Comparison of ENCODE assay signal across 13 mouse cellular contexts in the genomic region with DNA sequence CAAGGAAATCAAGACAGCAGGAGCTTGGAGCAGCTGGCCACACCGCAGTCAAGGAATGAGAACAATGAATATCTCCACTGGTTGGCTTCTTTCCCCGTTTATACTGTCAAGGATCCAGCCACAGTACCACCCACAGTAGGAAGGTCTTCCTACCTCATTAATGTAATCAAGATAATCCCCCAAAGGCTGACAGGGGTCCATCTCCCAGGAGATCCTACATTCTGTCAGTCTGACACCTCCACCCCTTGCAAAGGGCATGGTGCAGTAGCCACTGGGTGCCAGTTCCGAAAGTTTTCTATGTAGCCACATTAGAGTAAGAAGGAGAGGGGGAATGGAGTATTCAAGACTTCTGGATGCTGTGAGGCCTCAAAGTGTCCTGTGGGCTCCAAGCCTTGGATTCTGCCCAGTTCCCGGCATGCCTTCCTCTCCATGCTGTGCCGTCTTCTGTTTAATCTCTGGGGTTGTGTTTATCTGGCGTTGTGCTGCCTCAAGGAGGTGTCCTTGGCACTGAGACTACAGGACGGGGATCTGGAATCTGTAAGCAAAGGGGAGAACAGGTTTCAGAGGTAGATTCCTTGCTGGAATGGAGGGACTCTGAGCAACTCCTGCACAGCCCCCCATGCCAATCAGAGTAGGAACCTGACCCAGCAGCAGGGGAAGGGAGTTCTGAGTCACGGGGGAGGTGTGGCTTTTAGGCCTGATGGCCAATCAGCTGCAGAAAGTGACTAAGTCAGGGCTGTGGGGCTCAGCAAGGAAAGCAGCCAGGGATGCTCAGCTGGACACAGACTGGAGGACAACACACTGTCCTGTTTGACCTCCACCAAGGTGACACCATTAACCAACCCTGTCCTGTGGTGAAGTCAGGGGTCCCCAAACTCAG.
DNase-seq lines count a peak whose midpoint lies in the region; ATAC-seq lines count a peak whose summit lies in the region.
"Had no signal": no experiment of that assay in that cellular context is flagged by ENCODE, and none has a peak within 500 bp of the region (broad histone marks: within the 10 kb centered on the region; RNA-seq: fewer than 3 reads in every experiment).

No protein-coding gene starts in this region.

- no peaks in the 10 kb centered on the region for H3K36me3 ChIP-seq in heart, embryonic 10.5 days
- no peaks in the 10 kb centered on the region for H3K36me3 ChIP-seq in stomach, embryonic 15.5 days
- H3K36me3 ChIP-seq: forebrain, embryonic 10.5 days; limb, embryonic 10.5 days had no signal

- no peak overlapping the region for H3K4me2 ChIP-seq in stomach, embryonic 15.5 days

- no peak for ATAC-seq in stomach, embryonic 15.5 days (ENCODE audit: insufficient read depth, low FRiP score, low read depth)
- no peak for ATAC-seq in inflammation-experienced regulatory T-cells, adult 6 months

- no peak overlapping the region for H3K27ac ChIP-seq in heart, embryonic 10.5 days
- 0 out of 2 replicates have a peak overlapping the region, but pooled peaks have one; percentile 13 for H3K27ac ChIP-seq in stomach, embryonic 15.5 days
- H3K27ac ChIP-seq: forebrain, embryonic 10.5 days; limb, embryonic 10.5 days had no signal

- no peaks in the 10 kb centered on the region for H3K9me3 ChIP-seq in heart, embryonic 10.5 days
- H3K9me3 ChIP-seq in stomach, embryonic 15.5 days: no peaks in the 10 kb centered on the region
- H3K9me3 ChIP-seq: forebrain, embryonic 10.5 days; limb, embryonic 10.5 days; megakaryocyte, embryonic 14.5 days had no signal

- no peaks in the 10 kb centered on the region for H3K27me3 ChIP-seq in heart, embryonic 10.5 days (ENCODE audit: insufficient read depth, poor library complexity, severe bottlenecking)
- no peaks in the 10 kb centered on the region for H3K27me3 ChIP-seq in stomach, embryonic 15.5 days (replicated peaks)

- intact Hi-C loops in gastrocnemius, postnatal 36 days (cut with DNase I): loop anchor here (5.0 kb wide), 2 partner anchors 175 to 350 kb away; no protein-coding TSS in a partner anchor

- H3K4me3 ChIP-seq in heart, embryonic 10.5 days: peak overlapping the region; percentile 5; the same call in 1 of the 2 replicates
- H3K4me3 ChIP-seq in stomach, embryonic 15.5 days (replicated peaks): no peak overlapping the region
- H3K4me3 ChIP-seq: forebrain, embryonic 10.5 days; limb, embryonic 10.5 days; megakaryocyte, embryonic 14.5 days; myocyte had no signal

- no peak for DNase-seq in heart, embryonic 10.5 days (ENCODE audit: low spot score)
- DNase-seq in heart, adult 8-10 months (ENCODE audit: low spot score): no peak
- peak; percentile 27 to 41 for DNase-seq in right cerebral cortex, postnatal 10 days (ENCODE audit: low spot score in 2 of 2)
- DNase-seq in right cerebral cortex, adult 2 months (ENCODE audit: low spot score in 2 of 2): no peak
- peak; percentile 44 for DNase-seq in cerebellum, adult 8-10 months
- no peak for DNase-seq in gastrocnemius, postnatal 36 days
- DNase-seq: kidney, adult 18-20 months had no signal

- no peak overlapping the region for H3K9ac ChIP-seq in stomach, embryonic 15.5 days

- H3K4me1 ChIP-seq in heart, embryonic 10.5 days: peaks cover 4% of the 10 kb centered on the region; the same call in 1 of the 2 replicates
- H3K4me1 ChIP-seq in stomach, embryonic 15.5 days: no peaks in the 10 kb centered on the region

- 20% methylated on average over 8 of the region's 8 CpGs for WGBS in heart, embryonic 10.5 days
- 30% methylated on average over 8 of the region's 8 CpGs for WGBS in stomach, embryonic 15.5 days

Comparison
In these comparisons a context has a peak if more than half of its experiments do, and no peak if none do; other contexts are left out.
1. DNase-seq: peak in right cerebral cortex, postnatal 10 days (2 of 2) and cerebellum, adult 8-10 months (single experiment); none in heart, embryonic 10.5 days (single experiment), heart, adult 8-10 months (single experiment), right cerebral cortex, adult 2 months (0 of 2) and gastrocnemius, postnatal 36 days (0 of 2).